Mouse (Mus musculus) small intestine, adult 2 months (tissue): ENCODE data around the gene Itprid1.

ENCODE experiments used
- CTCF ChIP-seq: fragments of 200-500 bp; IDR thresholded peaks from 2 replicates; pipeline ENCODE4 v1.5.1; 2012; ENCODE audit warnings: low read depth, mild to moderate bottlenecking, control low read depth, inconsistent platforms, low read length, moderate library complexity, mixed read lengths; ENCODE audit not compliant: insufficient replicate concordance, insufficient read length; ENCODE audit errors: extremely low read depth
- POLR2A ChIP-seq: fragments of 200-500 bp; IDR thresholded peaks from 2 replicates; pipeline ENCODE4 v1.6.1; 2012; ENCODE audit warnings: low read depth, mild to moderate bottlenecking, control low read depth, inconsistent platforms, low read length, moderate library complexity

- TF ChIP-seq CTCF (no peak), POLR2A (no peak)
Measured at GRCm38 (mm10) chr6:55803357-55803756, 33.3 kb upstream of the Itprid1 start.
